Mouse (Mus musculus): ENCODE measurements around the gene Dock2. TPM values are rescaled to one million over a fixed set of nuclear protein-coding genes. Genes with fewer than 3 reads are reported as not detected.

Dock2 gene
- total and polyA plus RNA-seq, 2 experiments from 2014 or later, result 1.0 to 1.4 TPM

DNA sequence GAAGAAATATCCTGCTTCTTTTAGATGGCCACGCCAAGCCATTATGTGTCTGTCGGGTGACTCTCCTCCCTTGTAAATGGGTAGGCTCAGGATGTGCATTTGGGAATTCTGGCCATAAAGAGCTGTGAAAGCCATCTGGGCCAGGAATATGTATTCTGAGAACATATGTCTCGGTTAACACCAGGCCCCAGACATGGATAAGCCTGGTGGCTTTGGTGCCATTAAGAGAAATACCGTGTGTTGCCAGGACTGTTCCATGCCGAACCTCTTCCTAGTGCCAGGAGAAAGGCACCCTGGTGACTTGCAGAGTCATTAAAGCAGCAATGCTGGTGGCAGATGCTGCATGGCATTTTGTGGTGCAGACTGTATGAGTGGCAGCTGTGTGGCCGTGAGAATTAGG is 406.0 kb downstream of the Dock2 start:
- TF ChIP-seq CTCF (IDR thresholded peaks at IDR 0.05; ENCODE audit: low read depth), result no peak
- H3K9ac ChIP-seq (replicated peaks; ENCODE audit: low read length), result no peak overlapping the region
- peak; percentile 29; the same call in 1 of the 2 replicates for ATAC-seq
- peak; percentile 36 for DNase-seq (ENCODE audit: low spot score)
- no peak overlapping the region for H3K4me3 ChIP-seq (ENCODE audit: low read length)
- 49% methylated on average over 6 of the region's 6 CpGs for WGBS
- no peak overlapping the region for H3K4me2 ChIP-seq (ENCODE audit: low read depth, low read length)
- H3K27me3 ChIP-seq (ENCODE audit: insufficient read depth, low read length), result no peaks in the 10 kb centered on the region
- H3K9me3 ChIP-seq (ENCODE audit: low read length), result no peaks in the 10 kb centered on the region
- no peaks in the 10 kb centered on the region for H3K36me3 ChIP-seq (ENCODE audit: insufficient read depth, low read length)
- H3K4me1 ChIP-seq (ENCODE audit: insufficient read depth, low read length), result no peaks in the 10 kb centered on the region
- H3K27ac ChIP-seq, result no peak overlapping the region

DNA sequence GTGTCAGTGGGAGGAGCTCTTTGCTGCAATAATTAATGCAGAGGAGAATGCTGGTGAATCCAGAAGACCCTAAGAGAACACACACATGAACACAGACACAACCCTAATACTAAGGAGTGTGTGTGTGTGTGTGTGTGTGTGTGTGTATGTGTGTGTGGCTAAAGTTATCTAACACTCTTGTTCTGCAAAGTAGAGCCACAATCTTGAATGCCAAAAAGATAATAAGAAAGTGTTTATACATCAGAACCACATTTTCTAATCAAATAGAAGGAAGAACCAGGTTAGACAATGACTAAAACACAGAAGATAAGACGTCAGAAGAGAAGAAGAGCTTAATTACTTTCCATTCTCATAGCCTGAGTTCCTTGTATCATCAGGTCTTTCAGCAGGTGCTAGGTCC is 408.1 kb downstream of the Dock2 start:
- ATAC-seq (no peak), DNase-seq (ENCODE audit: low spot score) (no peak)
- H3K4me3 ChIP-seq (ENCODE audit: low read length), result no peak overlapping the region
- no peak overlapping the region for H3K9ac ChIP-seq (replicated peaks; ENCODE audit: low read length)
- no peak for TF ChIP-seq CTCF (IDR thresholded peaks at IDR 0.05; ENCODE audit: low read depth)
- H3K4me2 ChIP-seq (ENCODE audit: low read depth, low read length), result no peak overlapping the region
- 86% methylated on average over 1 of the region's 1 CpGs for whole genome bisulfite sequencing
- no peaks in the 10 kb centered on the region for H3K4me1 ChIP-seq (ENCODE audit: insufficient read depth, low read length)
- no peaks in the 10 kb centered on the region for H3K27me3 ChIP-seq (ENCODE audit: insufficient read depth, low read length)
- no peaks in the 10 kb centered on the region for H3K9me3 ChIP-seq (ENCODE audit: low read length)
- no peak overlapping the region for H3K27ac ChIP-seq
- H3K36me3 ChIP-seq (ENCODE audit: insufficient read depth, low read length), result no peaks in the 10 kb centered on the region

DNA sequence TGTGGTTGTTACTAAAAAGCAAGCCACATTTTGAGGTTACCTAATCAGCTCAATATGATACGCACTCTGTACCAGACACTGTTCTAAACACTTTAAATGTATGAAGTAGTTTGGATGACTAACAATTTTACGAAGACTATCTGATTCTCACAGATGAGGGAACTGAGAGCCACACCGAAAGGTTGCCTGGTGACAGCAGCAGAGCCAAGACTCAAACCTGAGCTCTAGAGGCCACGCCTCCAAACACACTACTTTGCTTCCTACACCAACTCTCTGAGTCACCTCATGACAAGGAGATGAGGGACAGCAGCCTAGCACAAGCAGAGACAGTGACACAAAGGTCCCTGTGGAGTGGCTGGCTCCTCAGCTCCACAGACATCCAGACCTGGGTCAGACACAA is 411.5 kb downstream of the Dock2 start:
- TF ChIP-seq CTCF (IDR thresholded peaks at IDR 0.05; ENCODE audit: low read depth), result no peak
- Histone ChIP-seq H3K36me3 (ENCODE audit: insufficient read depth, low read length) (no peaks in the 10 kb centered on the region), H3K9ac (replicated peaks; ENCODE audit: low read length) (no peak overlapping the region), H3K27me3 (ENCODE audit: insufficient read depth, low read length) (no peaks in the 10 kb centered on the region), H3K9me3 (ENCODE audit: low read length) (no peaks in the 10 kb centered on the region), H3K4me3 (ENCODE audit: low read length) (no peak overlapping the region), H3K27ac (no peak overlapping the region), H3K4me2 (ENCODE audit: low read depth, low read length) (no peak overlapping the region), H3K4me1 (ENCODE audit: insufficient read depth, low read length) (no peaks in the 10 kb centered on the region)
- ATAC-seq (0 out of 2 replicates have a peak, but pooled peaks have one; percentile 21), DNase-seq (ENCODE audit: low spot score) (no peak)
- WGBS, result 83% methylated on average over 4 of the region's 4 CpGs

DNA sequence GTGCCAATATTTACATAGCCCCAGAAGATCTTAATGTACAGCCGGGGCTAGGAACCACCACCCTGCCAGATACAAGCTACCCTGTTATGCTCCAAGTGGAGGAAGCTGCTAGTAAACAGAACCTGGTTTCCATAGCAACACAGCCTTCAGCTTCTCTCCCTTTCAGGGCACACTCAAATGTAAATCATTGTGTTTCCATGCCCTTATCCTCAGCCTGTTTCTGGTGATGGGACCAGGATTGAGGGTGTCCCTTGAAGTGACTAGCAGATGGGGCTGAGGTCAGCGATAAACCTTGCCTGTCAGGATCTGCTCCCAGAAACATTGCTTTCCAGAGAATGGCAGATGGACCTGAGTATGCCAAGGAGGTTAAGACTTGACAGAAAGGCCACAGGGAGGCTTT is 427.6 kb downstream of the Dock2 start:
- no peak overlapping the region for H3K27ac ChIP-seq
- no peaks in the 10 kb centered on the region for H3K27me3 ChIP-seq (ENCODE audit: insufficient read depth, low read length)
- peak; percentile 69 for DNase-seq (ENCODE audit: low spot score)
- H3K9ac ChIP-seq (replicated peaks; ENCODE audit: low read length), result no peak overlapping the region
- H3K4me1 ChIP-seq (ENCODE audit: insufficient read depth, low read length), result peaks cover 5% of the 10 kb centered on the region; the same call in 1 of the 2 replicates
- H3K4me3 ChIP-seq (ENCODE audit: low read length), result no peak overlapping the region
- no peaks in the 10 kb centered on the region for H3K9me3 ChIP-seq (ENCODE audit: low read length)
- ATAC-seq, result peak; percentile 27; the same call in 1 of the 2 replicates
- no peak overlapping the region for H3K4me2 ChIP-seq (ENCODE audit: low read depth, low read length)
- H3K36me3 ChIP-seq (ENCODE audit: insufficient read depth, low read length), result no peaks in the 10 kb centered on the region
- 34% methylated on average over 2 of the region's 2 CpGs for WGBS
- no peak for TF ChIP-seq CTCF (IDR thresholded peaks at IDR 0.05; ENCODE audit: low read depth)

DNA sequence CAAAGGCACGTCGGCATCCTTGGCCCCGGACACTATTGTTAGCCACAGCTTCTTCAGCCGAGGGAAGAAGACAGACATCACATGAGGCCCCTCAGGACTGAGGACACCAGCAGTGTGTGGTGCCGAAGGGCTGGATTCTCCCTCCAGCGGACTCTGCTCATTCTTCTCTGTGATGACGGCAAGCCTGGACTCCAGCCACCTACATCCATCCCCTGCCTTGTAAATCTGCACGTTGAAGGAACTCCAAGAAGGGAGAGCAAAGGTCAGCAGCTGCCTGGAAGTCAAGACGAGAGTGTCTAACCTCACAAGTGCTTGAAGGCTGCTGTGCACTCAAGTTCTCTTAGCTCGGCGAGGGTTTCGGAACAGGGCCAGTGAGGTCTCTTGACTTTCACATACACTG is 428.3 kb downstream of the Dock2 start:
- Histone ChIP-seq H3K4me2 (ENCODE audit: low read depth, low read length) (no peak overlapping the region), H3K4me3 (ENCODE audit: low read length) (no peak overlapping the region), H3K36me3 (ENCODE audit: insufficient read depth, low read length) (no peaks in the 10 kb centered on the region), H3K9me3 (ENCODE audit: low read length) (no peaks in the 10 kb centered on the region), H3K27me3 (ENCODE audit: insufficient read depth, low read length) (no peaks in the 10 kb centered on the region), H3K9ac (replicated peaks; ENCODE audit: low read length) (no peak overlapping the region), H3K4me1 (ENCODE audit: insufficient read depth, low read length) (peaks cover 5% of the 10 kb centered on the region; the same call in 1 of the 2 replicates), H3K27ac (no peak overlapping the region)
- WGBS, result 42% methylated on average over 12 of the region's 12 CpGs
- TF ChIP-seq CTCF (IDR thresholded peaks at IDR 0.05; ENCODE audit: low read depth), result no peak
- DNase-seq (ENCODE audit: low spot score) (no peak), ATAC-seq (peak; percentile 48; the same call in 1 of the 2 replicates)

DNA sequence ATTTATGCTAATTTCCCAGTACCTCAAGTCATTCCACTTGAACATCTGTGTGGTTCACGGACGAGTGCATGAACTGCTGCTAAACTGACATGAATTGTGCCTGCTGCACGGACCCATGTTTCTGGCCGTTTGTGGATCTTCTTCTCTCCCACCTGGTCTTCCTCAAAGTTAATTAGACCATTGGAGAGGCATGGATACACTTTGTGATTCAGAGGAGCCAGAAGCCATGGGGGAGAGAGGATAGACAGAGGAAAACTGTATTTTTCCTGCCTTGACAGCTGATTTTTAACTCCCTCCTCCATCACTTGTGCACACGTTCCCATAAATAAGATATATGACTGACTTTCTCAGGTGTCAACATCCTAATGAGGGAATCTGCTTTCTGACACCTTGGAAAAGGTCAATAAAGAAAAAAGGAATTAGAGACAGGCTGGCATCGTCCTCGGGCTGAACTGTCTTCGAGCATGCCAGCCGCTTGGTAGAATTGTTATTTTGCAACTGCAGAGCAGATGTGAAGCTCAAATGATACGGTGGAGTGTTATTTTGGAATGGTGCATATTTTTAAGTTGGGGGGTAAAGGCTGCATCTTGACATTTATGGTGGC is 434.1 kb downstream of the Dock2 start:
- H3K9ac ChIP-seq (replicated peaks; ENCODE audit: low read length), result no peak overlapping the region
- peaks cover 21% of the 10 kb centered on the region for H3K4me1 ChIP-seq (ENCODE audit: insufficient read depth, low read length)
- peak; percentile 8 for DNase-seq (ENCODE audit: low spot score)
- H3K27ac ChIP-seq, result no peak overlapping the region
- H3K27me3 ChIP-seq (ENCODE audit: insufficient read depth, low read length), result no peaks in the 10 kb centered on the region
- no peak overlapping the region for H3K4me2 ChIP-seq (ENCODE audit: low read depth, low read length)
- TF ChIP-seq CTCF (IDR thresholded peaks at IDR 0.05; ENCODE audit: low read depth), result no peak
- WGBS, result 67% methylated on average over 10 of the region's 10 CpGs
- no peaks in the 10 kb centered on the region for H3K36me3 ChIP-seq (ENCODE audit: insufficient read depth, low read length)
- peak; percentile 42; the same call in 1 of the 2 replicates for ATAC-seq
- no peak overlapping the region for H3K4me3 ChIP-seq (ENCODE audit: low read length)
- H3K9me3 ChIP-seq (ENCODE audit: low read length), result no peaks in the 10 kb centered on the region

DNA sequence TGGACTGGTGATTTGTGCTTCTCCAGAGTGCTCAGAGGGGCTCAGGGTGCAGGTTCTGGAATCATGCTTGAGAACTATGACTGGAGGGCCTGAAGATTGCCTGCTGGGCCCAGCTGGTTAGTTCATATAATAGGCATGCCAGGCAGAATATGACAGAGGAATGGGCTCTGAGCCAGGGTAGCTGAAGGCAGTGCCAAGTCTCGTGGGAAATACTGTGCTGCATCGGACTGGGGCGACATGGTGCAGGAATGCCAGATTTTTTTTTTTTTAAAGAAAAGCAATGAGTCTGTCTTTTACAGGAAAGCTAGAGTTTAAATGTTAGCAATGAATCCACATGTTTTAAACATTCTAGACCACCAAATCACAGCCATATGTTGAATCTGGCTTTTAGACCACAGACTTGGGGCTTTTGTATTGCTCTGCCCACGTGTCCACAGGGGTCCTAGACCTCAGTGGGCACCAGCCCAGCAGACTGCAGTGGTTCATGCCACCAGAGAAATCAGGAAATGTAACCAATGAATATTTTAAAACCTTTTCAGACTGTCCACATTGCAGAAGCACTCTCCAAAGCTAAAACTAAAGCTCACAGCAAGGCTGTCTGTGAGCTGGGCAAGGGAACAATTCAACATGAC is 435.3 kb downstream of the Dock2 start:
- WGBS, result 18% methylated on average over 4 of the region's 4 CpGs
- peak; percentile 82 for DNase-seq (ENCODE audit: low spot score)
- no peak for TF ChIP-seq CTCF (IDR thresholded peaks at IDR 0.05; ENCODE audit: low read depth)
- Histone ChIP-seq H3K4me3 (ENCODE audit: low read length) (no peak overlapping the region), H3K27ac (0 out of 2 replicates have a peak overlapping the region, but pooled peaks have one; percentile 15), H3K36me3 (ENCODE audit: insufficient read depth, low read length) (no peaks in the 10 kb centered on the region), H3K4me2 (ENCODE audit: low read depth, low read length) (no peak overlapping the region), H3K9ac (replicated peaks; ENCODE audit: low read length) (no peak overlapping the region), H3K9me3 (ENCODE audit: low read length) (no peaks in the 10 kb centered on the region), H3K4me1 (ENCODE audit: insufficient read depth, low read length) (peaks cover 32% of the 10 kb centered on the region), H3K27me3 (ENCODE audit: insufficient read depth, low read length) (no peaks in the 10 kb centered on the region)
- peak; percentile 85 for ATAC-seq

All from hindbrain, postnatal 0 days (tissue).